Mouse (Mus musculus) duodenum, adult 2 months (tissue): ENCODE measurements around the gene Gm21861. TPM values are rescaled to one million over a fixed set of nuclear protein-coding genes. Genes with fewer than 3 reads are reported as not detected.

Experiments
- polyA plus RNA-seq: library from polyadenylated mRNA; depleted of rRNA; stranded (reverse); fragments of >200 nt; gene quantifications from 2 replicates; pipeline ENCODE4 v1.2.3, GENCODE M21; 2012; ENCODE audit warnings: low replicate concordance; rRNA removed

Gm21861 gene
- not detected in 2 replicates for polyA plus RNA-seq

DNA sequence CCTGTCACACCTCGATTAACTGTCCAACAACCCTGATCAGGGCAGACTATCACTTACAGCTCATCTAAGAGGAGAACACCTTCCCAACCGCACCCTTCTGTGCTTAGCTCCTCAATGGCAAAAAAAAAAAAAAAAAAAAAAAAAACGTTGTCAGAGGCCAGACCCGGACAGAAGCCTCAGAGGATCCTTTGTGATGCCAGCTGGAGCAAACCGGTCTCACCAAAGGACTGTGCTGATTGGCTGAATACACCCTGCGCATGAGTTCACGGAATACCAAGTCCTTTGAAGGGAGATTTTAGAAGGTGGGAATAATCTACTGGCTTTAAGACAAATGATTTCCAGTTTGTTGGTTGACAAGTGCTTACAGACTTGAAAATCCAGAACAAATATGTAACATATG, at the start of gene Gm21861:
Gene Gm21861, minus strand, starts transcription at position 101 of the 400 bp plus-strand sequence.

